Mouse (Mus musculus): ENCODE results near the gene Hs3st4. TPM values are rescaled to one million over a fixed set of nuclear protein-coding genes. Genes with fewer than 3 reads are reported as not detected.

Gene Hs3st4
- total RNA-seq, 2 experiments from 2014 or later = 92.2 to 107 TPM

DNA sequence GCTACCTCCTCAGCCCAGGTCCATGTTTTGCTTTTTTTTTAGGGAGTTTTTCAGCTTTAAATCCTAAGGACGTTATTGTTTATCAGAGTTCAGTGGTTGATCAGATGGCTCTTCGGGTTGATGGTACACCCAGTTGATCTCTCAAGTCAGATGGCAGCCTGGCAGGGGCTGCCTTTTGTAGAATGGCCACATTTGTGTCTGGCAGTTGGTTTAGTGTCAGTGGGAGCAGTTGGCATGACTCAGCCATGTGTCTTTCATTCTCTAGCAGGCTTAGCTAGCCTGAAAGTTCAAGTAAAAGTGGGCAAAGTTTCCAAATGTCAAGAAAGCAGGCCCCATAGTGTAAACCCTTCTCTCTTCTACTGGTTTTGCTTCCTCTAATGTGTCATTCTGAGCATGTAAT is 186.1 kb downstream of the Hs3st4 start:
- DNase-seq (ENCODE audit: low spot score in 2 of 2) = no peak
- H3K4me3 ChIP-seq = no peak overlapping the region
- TF ChIP-seq CTCF (conservative IDR thresholded peaks at IDR 0.05) = no peak

DNA sequence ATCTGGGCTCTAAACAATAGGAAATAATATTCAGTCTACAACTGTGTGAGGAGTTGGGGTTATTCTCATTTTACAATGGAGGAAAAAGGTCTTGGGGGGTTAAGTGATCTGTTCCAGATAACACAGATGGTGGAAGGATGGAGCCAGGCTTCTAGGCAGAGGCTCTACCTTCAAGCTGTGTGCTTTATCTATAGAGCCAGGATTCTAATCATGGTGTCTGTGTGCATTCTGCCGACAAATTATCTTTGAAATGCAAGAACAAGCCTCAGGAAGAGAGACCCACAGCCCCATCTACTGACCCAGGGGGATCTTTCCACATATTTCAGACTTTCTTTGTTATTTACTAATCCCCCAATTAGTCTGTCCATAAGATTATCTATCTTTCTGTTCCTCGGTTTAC is 187.3 kb downstream of the Hs3st4 start:
- H3K4me3 ChIP-seq = no peak overlapping the region
- no peak for TF ChIP-seq CTCF (conservative IDR thresholded peaks at IDR 0.05)
- DNase-seq (ENCODE audit: low spot score in 2 of 2) = no peak

More for the DNA sequence above, 186.1 kb downstream of the Hs3st4 start:
- no peak overlapping the region for H3K27ac ChIP-seq

DNA sequence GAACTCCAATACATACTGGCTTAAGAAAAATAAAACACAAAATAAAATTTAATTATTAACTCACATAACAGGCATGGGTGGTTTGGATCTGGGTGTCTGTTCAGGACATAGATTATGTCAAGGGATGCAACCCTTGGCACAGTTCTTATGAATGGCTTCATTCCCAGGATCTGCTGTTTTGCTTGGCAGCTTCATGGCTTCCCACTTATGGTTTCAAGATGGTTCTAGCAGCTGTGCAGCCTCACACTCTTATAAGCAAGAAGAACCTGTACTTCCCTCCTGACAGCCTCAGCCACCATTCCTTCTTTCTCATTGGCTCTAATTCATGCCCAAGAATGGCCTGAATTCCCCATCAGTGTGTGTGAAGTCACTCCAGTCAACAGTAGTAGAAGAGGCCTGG is 189.3 kb downstream of the Hs3st4 start:
- Histone ChIP-seq H3K4me3 (no peak overlapping the region), H3K27ac (no peak overlapping the region)
- DNase-seq (ENCODE audit: low spot score in 2 of 2) = peak in 1 of 2 experiments; percentile 23
- no peak for TF ChIP-seq CTCF (conservative IDR thresholded peaks at IDR 0.05)

More for the DNA sequence above, 187.3 kb downstream of the Hs3st4 start:
- no peak overlapping the region for H3K27ac ChIP-seq

DNA sequence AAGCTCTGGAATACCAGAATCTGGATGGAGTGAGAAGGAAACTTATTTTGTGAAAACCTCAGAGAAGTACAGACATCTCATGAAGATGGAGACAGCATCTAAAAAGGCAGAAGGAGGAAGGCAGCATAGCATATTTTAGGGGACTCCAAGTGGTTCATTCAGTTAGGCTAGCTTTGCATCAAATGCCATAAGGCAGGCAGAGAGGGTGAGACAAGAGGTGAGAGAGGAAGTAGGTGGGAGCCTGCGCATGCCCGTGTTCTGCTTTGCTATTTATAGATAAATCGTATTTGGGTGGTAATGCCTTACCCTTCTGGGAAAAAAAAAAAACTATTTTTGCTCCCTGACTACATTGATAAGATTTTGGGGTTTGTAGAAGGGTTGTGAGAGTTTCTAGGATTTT is 198.3 kb downstream of the Hs3st4 start:
- DNase-seq (ENCODE audit: low spot score in 2 of 2) = no peak
- TF ChIP-seq CTCF (conservative IDR thresholded peaks at IDR 0.05) = no peak
- Histone ChIP-seq H3K27ac (no peak overlapping the region), H3K4me3 (no peak overlapping the region)

DNA sequence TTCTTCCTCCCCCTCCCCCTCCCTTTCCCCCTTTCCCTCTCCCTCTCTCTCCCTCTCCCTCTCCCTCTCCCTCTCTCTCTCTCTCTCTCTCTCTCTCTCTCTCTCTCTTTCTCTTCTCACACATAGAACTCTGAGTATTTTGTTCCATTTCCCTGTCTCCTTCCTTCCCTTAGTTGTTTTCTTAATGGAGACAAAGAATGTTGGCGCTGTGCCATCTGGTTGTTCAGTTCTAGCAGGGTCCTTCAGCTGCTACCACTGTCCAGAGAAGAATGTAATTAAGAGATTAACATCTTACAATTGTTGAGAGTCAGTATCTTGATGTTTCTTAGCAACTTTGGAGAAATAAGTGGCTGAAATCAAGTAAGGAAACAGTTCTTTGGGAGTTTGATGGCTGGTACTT is 202.0 kb downstream of the Hs3st4 start:
- Histone ChIP-seq H3K4me3 (no peak overlapping the region), H3K27ac (no peak overlapping the region)
- no peak for TF ChIP-seq CTCF (conservative IDR thresholded peaks at IDR 0.05)
- no peak for DNase-seq (ENCODE audit: low spot score in 2 of 2)

DNA sequence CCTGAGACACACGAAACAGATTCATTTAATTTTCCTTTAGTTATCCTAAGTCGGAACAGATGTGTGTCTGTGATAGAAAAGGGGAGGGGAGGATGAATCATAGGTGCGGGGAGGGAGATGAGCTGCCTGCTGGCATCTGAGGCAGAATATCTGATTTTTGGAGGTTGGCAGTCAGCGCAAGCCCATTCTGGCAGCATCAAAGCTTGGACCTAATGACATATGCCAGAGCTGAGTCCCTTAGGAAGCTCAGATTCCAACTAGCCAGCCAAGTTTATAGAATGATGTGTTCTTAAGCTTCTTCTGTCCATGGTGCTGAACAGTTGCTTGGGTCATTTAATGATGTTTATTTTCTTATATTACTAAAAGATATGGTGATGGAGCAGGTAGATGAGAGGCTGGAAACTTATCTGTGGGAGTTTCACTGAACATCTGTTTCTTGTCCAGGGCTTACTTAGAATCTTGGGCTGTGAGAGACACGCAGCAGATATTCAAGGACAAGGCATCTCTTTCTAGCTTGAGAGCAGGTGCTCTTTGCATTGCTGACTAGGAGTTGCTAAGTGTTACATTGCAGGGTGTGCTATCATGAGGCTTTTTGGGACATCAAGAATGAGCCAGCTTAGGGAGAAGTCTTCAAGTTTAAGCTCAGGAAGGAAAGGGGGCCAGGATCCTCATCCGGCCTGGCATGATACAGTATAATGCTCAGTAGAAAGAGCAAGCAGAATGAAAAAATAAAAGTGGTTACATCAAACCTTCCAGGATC is 216.3 kb downstream of the Hs3st4 start:
- Histone ChIP-seq H3K4me3 (no peak overlapping the region), H3K27ac (peak overlapping the region; percentile 67)
- peak; percentile 39 to 77 for DNase-seq (ENCODE audit: low spot score in 2 of 2)
- no peak for TF ChIP-seq CTCF (conservative IDR thresholded peaks at IDR 0.05)

DNA sequence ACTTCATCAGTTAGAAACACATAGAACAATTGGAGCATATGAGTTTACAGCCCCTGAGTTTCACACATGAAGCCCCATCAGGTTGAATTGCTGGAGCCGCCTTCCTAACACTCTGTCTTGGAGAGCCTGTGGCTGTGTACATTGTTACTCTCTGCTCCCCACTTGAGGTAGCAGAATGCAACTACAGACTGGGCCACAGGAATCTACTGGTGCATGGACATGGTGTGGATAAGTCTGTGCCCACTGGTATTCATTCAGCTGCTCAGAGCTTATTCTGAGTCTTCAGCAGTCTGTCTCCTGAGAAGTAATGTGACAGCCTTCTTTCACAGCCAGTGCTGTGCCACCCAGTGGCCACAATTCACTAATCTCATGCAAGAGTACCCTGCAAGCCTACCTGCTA is 234.3 kb downstream of the Hs3st4 start:
- TF ChIP-seq CTCF (conservative IDR thresholded peaks at IDR 0.05) = peak; percentile 63
- Histone ChIP-seq H3K4me3 (no peak overlapping the region), H3K27ac (no peak overlapping the region)
- DNase-seq (ENCODE audit: low spot score in 2 of 2) = no peak

DNA sequence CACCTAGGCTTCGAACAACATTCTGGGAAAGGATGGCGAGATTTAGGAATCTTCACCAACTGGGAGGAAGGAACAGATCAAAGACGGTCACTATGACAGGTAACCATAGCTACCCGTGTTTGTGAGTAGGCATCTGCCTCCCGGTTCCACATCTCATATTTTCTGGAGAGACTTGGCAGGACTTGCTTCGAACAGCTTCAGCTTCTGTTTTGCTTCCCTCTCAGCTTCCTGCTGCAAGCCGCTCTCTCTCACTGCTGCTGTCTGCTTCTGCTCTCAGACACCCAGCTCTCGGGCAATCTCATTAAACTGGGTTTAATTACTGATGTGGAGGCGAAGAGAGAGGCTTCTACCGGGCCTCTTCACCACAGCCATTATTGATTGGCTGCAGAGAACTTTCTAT is 237.9 kb downstream of the Hs3st4 start:
- no peak overlapping the region for H3K4me3 ChIP-seq
- H3K27ac ChIP-seq = peak overlapping the region; percentile 70
- DNase-seq (ENCODE audit: low spot score in 2 of 2) = peak; percentile 44 to 63
- TF ChIP-seq CTCF (conservative IDR thresholded peaks at IDR 0.05) = no peak

DNA sequence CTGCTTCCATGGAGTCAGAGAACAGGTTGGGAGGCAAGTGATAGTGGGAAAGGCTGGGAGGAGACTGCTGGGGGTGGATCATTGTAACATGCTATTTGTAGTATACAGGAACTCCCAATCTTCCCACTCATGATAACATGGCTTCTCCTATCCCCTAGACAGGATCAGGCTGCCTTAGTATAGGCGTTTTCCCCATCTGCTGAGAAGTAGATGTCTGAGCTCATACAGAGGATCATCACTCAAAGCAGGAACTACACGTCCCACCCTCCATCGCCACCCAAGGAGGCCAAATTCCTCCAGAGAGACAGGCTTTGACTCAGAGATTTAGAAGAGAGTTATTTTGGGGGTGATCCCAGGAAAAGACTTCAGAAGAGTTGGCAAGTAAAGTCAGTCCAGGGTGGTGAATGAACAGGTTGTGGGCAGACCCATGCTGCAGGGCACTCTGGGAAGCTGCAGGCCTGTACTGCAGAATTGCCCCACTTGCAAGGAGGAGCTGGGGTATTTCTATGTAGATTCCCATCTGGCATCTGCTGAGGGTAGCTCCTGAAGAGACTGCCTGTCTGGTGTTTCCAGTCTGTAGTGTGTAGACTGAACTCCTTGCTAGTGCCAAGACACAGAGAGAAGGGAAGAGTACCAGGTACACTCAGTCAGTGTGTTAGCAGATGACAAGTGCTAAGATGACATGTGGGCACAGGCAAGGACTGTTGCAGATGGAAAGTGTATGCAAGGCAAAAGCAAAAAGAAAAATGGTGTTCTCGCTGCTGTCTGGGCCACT is 255.4 kb downstream of the Hs3st4 start:
- no peak for TF ChIP-seq CTCF (conservative IDR thresholded peaks at IDR 0.05)
- Histone ChIP-seq H3K27ac (no peak overlapping the region), H3K4me3 (no peak overlapping the region)
- DNase-seq (ENCODE audit: low spot score in 2 of 2) = peak in 1 of 2 experiments; percentile 16

DNA sequence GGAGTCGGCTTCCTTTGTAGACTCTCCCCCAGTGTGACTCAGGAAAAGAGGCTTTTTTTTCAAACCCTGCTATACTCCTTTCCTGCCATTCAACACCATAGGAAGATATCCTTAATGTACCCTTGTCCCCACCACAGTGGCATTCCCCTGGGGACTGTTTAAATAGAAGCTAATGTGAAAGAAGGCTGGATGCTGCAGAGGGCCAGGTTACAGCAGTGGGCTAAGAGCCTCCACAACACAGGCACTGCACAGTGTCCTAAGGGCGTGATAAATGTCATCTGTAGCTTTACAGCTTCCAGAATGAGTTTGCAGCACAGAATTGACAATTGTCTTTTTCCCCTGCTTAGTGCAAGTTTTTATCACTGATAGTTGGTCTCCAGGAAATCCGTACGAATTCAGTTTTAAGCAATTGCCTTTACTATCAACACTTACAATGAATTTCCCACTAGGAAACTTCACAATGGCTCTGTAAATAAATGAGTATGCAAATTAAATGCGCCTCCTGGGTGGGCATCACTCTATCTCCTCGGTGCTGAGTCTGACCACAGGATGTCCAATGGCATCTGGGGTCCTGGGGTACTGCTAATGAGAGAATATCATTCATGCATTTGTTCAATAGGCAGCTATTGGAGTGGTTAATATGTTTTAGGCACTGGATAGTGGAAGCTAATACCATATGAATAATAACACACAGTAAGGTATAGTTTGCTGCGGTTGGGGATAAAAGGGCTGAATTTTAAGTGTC is 257.4 kb downstream of the Hs3st4 start:
- no peak overlapping the region for H3K4me3 ChIP-seq
- TF ChIP-seq CTCF (conservative IDR thresholded peaks at IDR 0.05) = no peak
- no peak overlapping the region for H3K27ac ChIP-seq
- DNase-seq (ENCODE audit: low spot score in 2 of 2) = no peak

DNA sequence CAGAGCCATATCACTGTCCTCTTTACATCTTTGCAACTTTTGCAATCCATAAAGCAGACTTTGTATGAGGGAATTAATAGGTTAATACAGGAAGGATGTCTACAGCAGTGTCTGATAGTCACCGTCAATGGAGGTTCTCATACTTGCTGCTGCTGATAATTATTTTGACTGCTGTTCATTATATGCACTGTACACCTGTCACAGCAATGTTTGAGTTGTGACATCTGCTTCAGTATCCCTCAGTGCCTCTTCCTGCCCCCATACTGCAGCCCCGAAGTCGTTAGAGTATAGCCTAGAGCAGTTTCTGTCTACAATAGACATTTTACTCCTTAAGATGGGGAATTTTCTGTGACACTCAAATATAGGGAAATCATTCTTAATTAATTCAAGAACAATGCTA is 267.2 kb downstream of the Hs3st4 start:
- H3K27ac ChIP-seq = no peak overlapping the region
- no peak for DNase-seq (ENCODE audit: low spot score in 2 of 2)
- no peak overlapping the region for H3K4me3 ChIP-seq
- TF ChIP-seq CTCF (conservative IDR thresholded peaks at IDR 0.05) = no peak

DNA sequence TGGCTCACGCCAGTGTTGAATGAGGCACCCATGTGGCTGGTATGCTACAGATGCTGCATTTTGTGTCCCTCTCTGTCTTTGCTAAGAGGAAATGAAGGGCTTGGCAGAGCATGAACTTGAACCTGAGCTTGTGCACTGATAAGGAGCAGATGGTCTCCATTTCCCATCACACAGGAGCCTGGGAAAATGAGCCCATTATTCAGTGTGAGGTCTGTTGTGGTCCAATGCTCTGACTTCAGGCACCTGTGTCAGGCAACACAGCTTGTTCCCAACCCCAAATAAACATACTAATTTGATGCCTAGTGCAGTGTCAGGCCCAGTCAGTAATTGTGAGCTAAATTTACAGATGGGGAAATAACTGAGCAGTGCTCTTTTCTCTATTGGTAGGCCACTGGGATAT is 267.9 kb downstream of the Hs3st4 start:
- H3K27ac ChIP-seq = no peak overlapping the region
- no peak overlapping the region for H3K4me3 ChIP-seq
- no peak for TF ChIP-seq CTCF (conservative IDR thresholded peaks at IDR 0.05)
- no peak for DNase-seq (ENCODE audit: low spot score in 2 of 2)

DNA sequence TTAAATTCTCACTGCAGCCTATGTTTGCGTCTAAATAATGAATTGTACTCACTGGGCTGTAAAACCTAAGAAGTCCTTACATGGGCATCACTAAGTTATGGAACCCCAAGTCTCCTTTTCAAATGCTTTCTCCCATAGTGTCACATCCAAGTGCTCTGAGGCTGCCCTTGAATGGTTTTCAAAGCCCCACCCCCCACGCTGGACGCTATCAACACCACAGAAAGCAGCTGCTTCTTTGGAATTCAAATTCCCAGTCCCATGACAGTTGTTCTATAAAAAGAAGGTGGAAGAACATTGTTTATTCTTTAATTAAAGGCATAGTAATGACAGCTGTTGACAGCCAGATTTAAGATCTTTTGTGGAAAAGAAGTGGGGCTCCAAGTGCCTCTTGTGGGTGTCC is 275.8 kb downstream of the Hs3st4 start:
- no peak for DNase-seq (ENCODE audit: low spot score in 2 of 2)
- Histone ChIP-seq H3K4me3 (no peak overlapping the region), H3K27ac (no peak overlapping the region)
- TF ChIP-seq CTCF (conservative IDR thresholded peaks at IDR 0.05) = no peak
